Mouse (Mus musculus) embryonic facial prominence, embryonic 10.5 days (tissue): ENCODE data around the gene Hadh. TPM values are rescaled to one million over a fixed set of nuclear protein-coding genes. Genes with fewer than 3 reads are reported as not detected.

Experiments used
- DNase-seq: peaks from one replicate; pipeline ENCODE4 v3.0.0-alpha.2; 2017; ENCODE audit warnings: low spot score
- H3K27ac ChIP-seq: fragments of 300-500 bp; sonication (generic); replicated peaks from 2 replicates; pipeline ENCODE4 v1.5.1; 2016; ENCODE audit warnings: mild to moderate bottlenecking
- H3K27me3 ChIP-seq: fragments of 300-500 bp; sonication (generic); replicated peaks from 2 replicates; pipeline ENCODE4 v1.6.1; 2016; ENCODE audit warnings: low read depth, mild to moderate bottlenecking; ENCODE audit not compliant: poor library complexity, severe bottlenecking
- H3K36me3 ChIP-seq: fragments of 300-500 bp; sonication (generic); replicated peaks from 2 replicates; pipeline ENCODE4 v1.6.1; 2016; ENCODE audit warnings: mild to moderate bottlenecking, moderate library complexity
- H3K4me1 ChIP-seq: fragments of 300-500 bp; sonication (generic); 2 replicates; pipeline ENCODE4 v1.6.1; 2016
- H3K4me3 ChIP-seq: fragments of 300-500 bp; sonication (generic); 2 replicates; pipeline ENCODE4 v1.5.1; 2016; ENCODE audit warnings: mild to moderate bottlenecking, moderate library complexity
- H3K9me3 ChIP-seq: fragments of 300-500 bp; sonication (generic); 2 replicates; pipeline ENCODE4 v1.6.1; 2016; ENCODE audit warnings: mild to moderate bottlenecking
- WGBS: fragments of 180-500 bp; shearing (Covaris S2); methylation state at CpG from one replicate; pipeline ENCODE4 v1.1.7; 2016; 5-methylcytosine and 5-hydroxymethylcytosine counted together
- polyA plus RNA-seq: library from polyadenylated mRNA; unstranded; fragments of >200 nt; fragmentation: Nextera tagmentation; extraction: Ambion mirVana; gene quantifications from 2 replicates; pipeline ENCODE4 v1.2.1, GENCODE M21; 2016

Gene Hadh
- polyA plus RNA-seq, 1 experiment from 2014 or later = 101 TPM

DNA sequence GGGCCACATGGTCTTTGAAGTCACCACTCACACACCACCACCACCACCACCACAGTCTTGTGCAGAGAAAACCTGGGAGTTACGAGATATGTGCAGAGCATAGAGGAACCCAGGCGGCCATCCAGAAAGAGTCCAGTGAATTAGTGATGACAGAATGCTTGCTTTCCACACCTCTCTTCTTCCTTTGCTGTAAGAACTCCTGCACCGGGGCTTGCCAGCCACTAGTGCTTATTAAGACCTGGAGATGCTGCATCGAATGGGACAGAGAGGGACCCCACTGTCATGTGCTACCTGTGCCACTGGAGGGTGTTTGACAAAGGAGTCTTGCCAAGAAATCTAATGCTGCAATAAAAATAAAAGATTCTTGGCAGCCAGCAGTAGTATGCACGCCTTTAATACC lies 64.1 kb downstream of the Hadh start:
- Histone ChIP-seq H3K4me1 (peaks cover 7% of the 10 kb centered on the region), H3K9me3 (no peaks in the 10 kb centered on the region), H3K4me3 (no peak overlapping the region), H3K36me3 (peaks cover 51% of the 10 kb centered on the region), H3K27ac (no peak overlapping the region), H3K27me3 (no peaks in the 10 kb centered on the region)
- 83% methylated on average over 5 of the region's 5 CpGs for WGBS
- DNase-seq = no peak

- peak; percentile 37 for DNase-seq
- H3K9me3 ChIP-seq = no peaks in the 10 kb centered on the region
- WGBS = 13% methylated on average over 7 of the region's 7 CpGs
- no peak overlapping the region for H3K4me3 ChIP-seq
- H3K36me3 ChIP-seq = peaks cover 33% of the 10 kb centered on the region
- H3K4me1 ChIP-seq = peaks cover 27% of the 10 kb centered on the region
- H3K27me3 ChIP-seq = no peaks in the 10 kb centered on the region; the same call in 1 of the 2 replicates
- no peak overlapping the region; the same call in 1 of the 2 replicates for H3K27ac ChIP-seq
These were observed 69.6 kb downstream of the Hadh start for GRCm38 (mm10) chr3:131202311-131202710.

GRCm38 (mm10) chr3:131199590-131200288 lies 72.2 kb downstream of the Hadh start:
- H3K27ac ChIP-seq = peak overlapping the region; percentile 19; the same call in 1 of the 2 replicates
- peaks cover 49% of the 10 kb centered on the region for H3K4me1 ChIP-seq
- peaks cover 22% of the 10 kb centered on the region for H3K36me3 ChIP-seq
- no peaks in the 10 kb centered on the region; the same call in 1 of the 2 replicates for H3K27me3 ChIP-seq
- no peak overlapping the region for H3K4me3 ChIP-seq
- no peak for DNase-seq
- 65% methylated on average over 20 of the region's 20 CpGs for WGBS
- H3K9me3 ChIP-seq = no peaks in the 10 kb centered on the region

DNA sequence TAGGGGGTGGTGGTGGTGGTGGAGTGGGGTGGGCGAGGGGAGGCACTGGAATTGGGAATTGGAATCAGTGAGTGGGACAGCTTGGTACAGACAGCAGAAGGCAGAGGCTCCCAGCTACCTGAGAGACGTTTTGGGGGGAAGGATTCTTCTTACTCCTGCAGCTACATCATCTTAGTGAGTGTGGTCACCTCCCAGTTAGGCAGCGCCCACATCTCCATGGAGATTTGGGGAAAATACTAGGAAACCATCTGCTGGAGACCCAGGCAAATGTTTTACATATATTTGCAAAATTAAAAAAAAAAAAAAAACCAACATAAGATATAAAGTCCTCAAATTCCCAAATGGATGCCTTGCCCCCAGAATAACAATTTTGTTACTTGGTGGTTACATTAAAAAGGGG lies 72.9 kb downstream of the Hadh start:
- no peak overlapping the region for H3K27ac ChIP-seq
- H3K27me3 ChIP-seq = no peaks in the 10 kb centered on the region; the same call in 1 of the 2 replicates
- H3K9me3 ChIP-seq = no peaks in the 10 kb centered on the region
- H3K4me1 ChIP-seq = peaks cover 49% of the 10 kb centered on the region
- H3K36me3 ChIP-seq = peaks cover 21% of the 10 kb centered on the region
- no peak overlapping the region for H3K4me3 ChIP-seq
- 86% methylated on average over 3 of the region's 3 CpGs for WGBS
- DNase-seq = no peak

GRCm38 (mm10) chr3:131196507-131197019 lies 75.3 kb downstream of the Hadh start:
- peaks cover 33% of the 10 kb centered on the region for H3K4me1 ChIP-seq
- no peak overlapping the region; the same call in 1 of the 2 replicates for H3K27ac ChIP-seq
- DNase-seq = no peak
- H3K36me3 ChIP-seq = peaks cover 26% of the 10 kb centered on the region
- H3K4me3 ChIP-seq = no peak overlapping the region
- H3K27me3 ChIP-seq = no peaks in the 10 kb centered on the region; the same call in 1 of the 2 replicates
- 45% methylated on average over 8 of the region's 8 CpGs for WGBS
- no peaks in the 10 kb centered on the region for H3K9me3 ChIP-seq

DNA sequence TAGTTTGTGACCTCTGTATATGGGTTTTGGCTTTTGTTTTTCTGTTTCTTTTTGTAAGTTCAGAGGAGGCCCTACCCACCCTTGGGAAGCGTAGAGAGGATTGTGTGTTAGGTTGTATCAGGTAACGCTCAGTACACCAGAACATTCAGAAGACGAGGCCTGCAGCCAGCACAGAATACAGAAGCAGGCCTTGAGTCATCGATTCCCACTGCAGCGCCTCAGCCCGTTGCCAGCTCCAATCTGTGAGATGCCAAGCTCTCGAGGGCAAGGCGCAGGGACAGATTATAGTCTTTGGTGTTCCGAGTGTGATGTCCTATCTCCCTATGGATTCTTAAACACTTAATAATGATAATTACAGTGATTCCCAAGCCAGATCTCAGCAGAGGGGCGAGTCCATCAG lies 75.9 kb downstream of the Hadh start:
- 49% methylated on average over 10 of the region's 10 CpGs for WGBS
- peaks cover 37% of the 10 kb centered on the region for H3K4me1 ChIP-seq
- DNase-seq = peak; percentile 32
- peaks cover 29% of the 10 kb centered on the region for H3K36me3 ChIP-seq
- H3K9me3 ChIP-seq = no peaks in the 10 kb centered on the region
- H3K27ac ChIP-seq = peak overlapping the region; percentile 45; the same call in 1 of the 2 replicates
- no peak overlapping the region for H3K4me3 ChIP-seq
- no peaks in the 10 kb centered on the region; the same call in 1 of the 2 replicates for H3K27me3 ChIP-seq

DNA sequence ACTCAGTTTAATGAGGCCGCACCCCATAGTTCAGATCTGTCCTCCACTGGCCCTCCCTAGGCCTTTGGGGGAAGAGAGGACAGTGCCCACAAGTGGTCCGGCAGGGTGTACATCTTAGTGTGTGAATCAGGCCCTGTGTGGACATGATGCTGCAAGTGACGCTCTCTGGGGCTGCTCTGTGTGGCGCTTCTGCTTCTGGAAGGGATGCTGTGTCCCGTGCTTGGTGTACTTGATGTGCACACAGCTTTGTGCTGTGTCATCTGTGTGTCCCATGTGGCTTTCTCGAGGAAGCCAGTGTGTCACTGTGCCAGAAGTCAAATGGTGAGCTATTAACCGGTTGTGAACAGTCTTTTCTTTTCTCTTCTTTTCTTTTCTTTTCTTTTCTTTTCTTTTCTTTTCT lies 80.4 kb downstream of the Hadh start:
- peaks cover 41% of the 10 kb centered on the region for H3K36me3 ChIP-seq
- WGBS = 86% methylated on average over 7 of the region's 7 CpGs
- no peak overlapping the region for H3K27ac ChIP-seq
- H3K9me3 ChIP-seq = no peaks in the 10 kb centered on the region
- no peak overlapping the region for H3K4me3 ChIP-seq
- DNase-seq = no peak
- H3K27me3 ChIP-seq = no peaks in the 10 kb centered on the region
- peaks cover 51% of the 10 kb centered on the region for H3K4me1 ChIP-seq

DNA sequence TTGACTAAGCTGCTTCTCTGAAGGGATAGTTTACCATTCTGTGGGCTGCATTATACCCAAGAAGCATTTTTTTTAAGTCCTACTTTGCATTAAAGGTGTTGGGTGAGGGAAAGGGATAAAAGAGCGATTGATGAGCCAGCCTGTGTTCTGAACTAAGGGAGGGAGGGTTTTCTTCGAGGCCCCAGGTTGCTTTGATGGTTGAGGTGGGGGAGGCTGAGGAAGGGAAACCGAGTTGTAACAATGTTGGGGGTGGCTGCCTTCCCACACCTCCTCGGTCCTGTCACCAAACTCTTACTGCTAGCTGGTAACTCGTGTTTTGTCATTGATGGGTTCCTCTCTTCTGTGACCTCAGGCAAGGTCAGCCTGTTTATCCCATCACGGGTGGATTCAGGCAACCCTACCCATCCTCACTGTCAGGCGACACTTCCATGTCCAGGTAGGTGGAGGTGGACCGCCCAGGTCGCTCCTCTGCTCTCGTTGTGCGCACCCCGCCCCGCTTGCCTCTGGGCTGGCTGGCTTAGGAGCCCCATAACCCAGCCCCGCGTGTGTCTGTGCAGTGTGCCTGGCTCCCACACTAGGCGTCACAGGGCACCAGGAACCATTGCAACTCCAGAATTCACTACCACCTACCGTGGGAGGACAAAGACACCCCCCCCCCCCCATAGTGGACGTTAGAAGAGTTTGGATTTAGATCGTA lies 81.1 kb downstream of the Hadh start:
- H3K9me3 ChIP-seq = no peaks in the 10 kb centered on the region
- peaks cover 48% of the 10 kb centered on the region for H3K4me1 ChIP-seq
- 86% methylated on average over 19 of the region's 19 CpGs for WGBS
- no peak for DNase-seq
- peaks cover 47% of the 10 kb centered on the region for H3K36me3 ChIP-seq
- no peak overlapping the region for H3K4me3 ChIP-seq
- no peak overlapping the region; the same call in 1 of the 2 replicates for H3K27ac ChIP-seq
- no peaks in the 10 kb centered on the region for H3K27me3 ChIP-seq

DNA sequence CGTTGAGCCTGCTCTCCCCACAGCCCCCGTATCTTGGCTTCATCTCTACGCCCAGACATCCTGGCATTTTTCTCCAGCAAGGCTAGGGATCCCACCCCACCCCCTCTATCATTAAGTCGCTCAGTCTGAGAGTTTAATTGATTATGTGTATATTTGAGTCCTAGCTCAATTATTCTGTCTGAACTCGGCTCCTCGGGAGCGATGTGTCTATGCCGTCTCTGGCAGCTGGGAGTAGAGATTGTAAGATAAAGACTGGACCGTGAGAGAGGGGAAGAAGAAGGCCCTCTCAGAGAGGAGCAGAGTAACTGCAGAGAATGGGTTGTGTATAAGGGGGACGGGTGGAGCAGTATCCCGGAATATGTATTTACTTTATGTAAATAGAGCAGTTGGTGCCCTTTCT lies 81.7 kb downstream of the Hadh start:
- 60% methylated on average over 11 of the region's 11 CpGs for WGBS
- no peaks in the 10 kb centered on the region for H3K9me3 ChIP-seq
- no peak for DNase-seq
- peak overlapping the region; percentile 20; the same call in 1 of the 2 replicates for H3K27ac ChIP-seq
- peaks cover 42% of the 10 kb centered on the region for H3K4me1 ChIP-seq
- peaks cover 51% of the 10 kb centered on the region for H3K36me3 ChIP-seq
- no peak overlapping the region for H3K4me3 ChIP-seq
- H3K27me3 ChIP-seq = no peaks in the 10 kb centered on the region

- 64% methylated on average over 5 of the region's 5 CpGs for WGBS
- Histone ChIP-seq H3K9me3 (no peaks in the 10 kb centered on the region), H3K4me1 (peaks cover 44% of the 10 kb centered on the region), H3K27me3 (no peaks in the 10 kb centered on the region), H3K4me3 (no peak overlapping the region), H3K27ac (no peak overlapping the region), H3K36me3 (peaks cover 39% of the 10 kb centered on the region)
- DNase-seq = no peak
These were observed 85.7 kb downstream of the Hadh start for GRCm38 (mm10) chr3:131186193-131186592.
